Mouse (Mus musculus) megakaryocyte, embryonic 14.5 days (primary cell): ENCODE measurements around the gene Gm20662.
"Not testable (repeated sequence)": the region's sequence is repeated elsewhere in the genome, so short reads cannot be mapped to it uniquely, and the experiment has no call there.

ENCODE experiments used
- FLI1 ChIP-seq: IDR thresholded peaks from 2 replicates; pipeline ENCODE4 v1.6.1; 2012; ENCODE audit warnings: low read length, inconsistent platforms, mixed read lengths
- GATA1 ChIP-seq: IDR thresholded peaks from 3 replicates; pipeline ENCODE4 v1.6.1; 2012; ENCODE audit warnings: mixed read lengths, low read length, inconsistent platforms, borderline replicate concordance

- TF ChIP-seq GATA1, FLI1: not testable (repeated sequence)
These were observed 17.4 kb downstream of the Gm20662 start for GRCm38 (mm10) chr9:108013577-108013976.
